Mouse (Mus musculus) lung, embryonic 15.5 days (tissue): ENCODE measurements around the gene Slc25a42. TPM values are rescaled to one million over a fixed set of nuclear protein-coding genes. Genes with fewer than 3 reads are reported as not detected.
A peak's percentile ranks its signal among the peaks of the same experiment; 100 is the strongest.

Experiments
- ATAC-seq: fragments of 200-750 bp; cut with Nextera tagmentation; 2 replicates; pipeline ENCODE4 v1.8.0; 2017; ENCODE audit warnings: moderate number of reproducible peaks, borderline replicate concordance; ENCODE audit not compliant: low FRiP score, low TSS enrichment; ENCODE audit errors: extremely low read depth
- H3K27ac ChIP-seq: fragments of 300-500 bp; sonication (generic); 2 replicates; pipeline ENCODE4 v1.5.1; 2015; ENCODE audit warnings: moderate library complexity, mild to moderate bottlenecking, inconsistent platforms
- H3K27me3 ChIP-seq: fragments of 300-500 bp; sonication (generic); 2 replicates; pipeline ENCODE4 v1.6.1; 2015; ENCODE audit warnings: inconsistent platforms
- H3K36me3 ChIP-seq: fragments of 300-500 bp; sonication (generic); 2 replicates; pipeline ENCODE4 v1.6.1; 2015; ENCODE audit warnings: inconsistent platforms
- H3K4me1 ChIP-seq: fragments of 300-500 bp; sonication (generic); 2 replicates; pipeline ENCODE4 v1.6.1; 2015; ENCODE audit warnings: inconsistent platforms
- H3K4me2 ChIP-seq: fragments of 300-500 bp; sonication (generic); 2 replicates; pipeline ENCODE4 v1.6.1; 2015; ENCODE audit warnings: inconsistent platforms, mild to moderate bottlenecking, moderate library complexity
- H3K4me3 ChIP-seq: fragments of 300-500 bp; sonication (generic); 2 replicates; pipeline ENCODE4 v1.5.1; 2015; ENCODE audit warnings: mild to moderate bottlenecking, inconsistent platforms
- H3K9ac ChIP-seq: fragments of 300-500 bp; sonication (generic); 2 replicates; pipeline ENCODE4 v1.6.1; 2015; ENCODE audit warnings: inconsistent platforms
- H3K9me3 ChIP-seq: fragments of 300-500 bp; sonication (generic); 2 replicates; pipeline ENCODE4 v1.6.1; 2016; ENCODE audit warnings: inconsistent platforms
- WGBS: fragments of 180-500 bp; shearing (Covaris S2); methylation state at CpG from one replicate; pipeline ENCODE4 v1.1.7; 2015; 5-methylcytosine and 5-hydroxymethylcytosine counted together
- polyA plus RNA-seq: library from polyadenylated mRNA; unstranded; fragments of >200 nt; fragmentation: Nextera tagmentation; extraction: Ambion mirVana; gene quantifications from 2 replicates; pipeline ENCODE4 v1.2.1, GENCODE M21; 2015

Slc25a42 gene
- polyA plus RNA-seq, 1 experiment from 2014 or later: 4.4 TPM

- H3K4me3 ChIP-seq: peak overlapping the region; percentile 68
- H3K4me1 ChIP-seq: peaks cover 16% of the 10 kb centered on the region
- 2% methylated on average over 31 of the region's 31 CpGs for WGBS
- no peaks in the 10 kb centered on the region for H3K36me3 ChIP-seq
- no peak for ATAC-seq
- peak overlapping the region; percentile 66 for H3K9ac ChIP-seq
- no peaks in the 10 kb centered on the region for H3K27me3 ChIP-seq
- 0 out of 2 replicates have a peak overlapping the region, but pooled peaks have one; percentile 38 for H3K27ac ChIP-seq
- H3K9me3 ChIP-seq: no peaks in the 10 kb centered on the region
- peak overlapping the region; percentile 99 for H3K4me2 ChIP-seq
These were observed 386 bp downstream of the Slc25a42 start for GRCm38 (mm10) chr8:70211726-70212111.

GRCm38 (mm10) chr8:70211275-70211674, 830 bp downstream of the Slc25a42 start:
- H3K4me3 ChIP-seq: peak overlapping the region; percentile 68
- no peaks in the 10 kb centered on the region for H3K36me3 ChIP-seq
- H3K4me1 ChIP-seq: peaks cover 16% of the 10 kb centered on the region
- peak overlapping the region; percentile 99 for H3K4me2 ChIP-seq
- WGBS: 54% methylated on average over 1 of the region's 1 CpGs
- H3K9ac ChIP-seq: peak overlapping the region; percentile 66
- no peak for ATAC-seq
- no peaks in the 10 kb centered on the region for H3K27me3 ChIP-seq
- no peaks in the 10 kb centered on the region for H3K9me3 ChIP-seq
- H3K27ac ChIP-seq: no peak overlapping the region

GRCm38 (mm10) chr8:70210538-70210937, 1.6 kb downstream of the Slc25a42 start:
- Histone ChIP-seq H3K4me2 (peak overlapping the region; percentile 99; the same call in 1 of the 2 replicates), H3K9ac (no peak overlapping the region), H3K27ac (0 out of 2 replicates have a peak overlapping the region, but pooled peaks have one; percentile 2), H3K4me1 (peaks cover 16% of the 10 kb centered on the region), H3K4me3 (no peak overlapping the region), H3K27me3 (no peaks in the 10 kb centered on the region), H3K9me3 (no peaks in the 10 kb centered on the region), H3K36me3 (no peaks in the 10 kb centered on the region)
- no peak for ATAC-seq
- WGBS: 13% methylated on average over 8 of the region's 8 CpGs

GRCm38 (mm10) chr8:70208130-70208529, 4.0 kb downstream of the Slc25a42 start:
- peak overlapping the region; percentile 20; the same call in 1 of the 2 replicates for H3K9ac ChIP-seq
- no peaks in the 10 kb centered on the region for H3K36me3 ChIP-seq
- H3K4me3 ChIP-seq: no peak overlapping the region
- no peaks in the 10 kb centered on the region for H3K9me3 ChIP-seq
- peaks cover 16% of the 10 kb centered on the region for H3K4me1 ChIP-seq
- ATAC-seq: no peak
- no peaks in the 10 kb centered on the region for H3K27me3 ChIP-seq
- no peak overlapping the region for H3K4me2 ChIP-seq
- WGBS: 33% methylated on average over 1 of the region's 1 CpGs
- H3K27ac ChIP-seq: no peak overlapping the region

GRCm38 (mm10) chr8:70204757-70205156, 7.3 kb downstream of the Slc25a42 start:
- H3K4me1 ChIP-seq: peaks cover 10% of the 10 kb centered on the region
- 39% methylated on average over 1 of the region's 1 CpGs for WGBS
- ATAC-seq: no peak

GRCm38 (mm10) chr8:70203072-70203471, 9.0 kb downstream of the Slc25a42 start:
- WGBS: 58% methylated on average over 4 of the region's 4 CpGs
- no peak for ATAC-seq
- no peak overlapping the region for H3K9ac ChIP-seq

More at GRCm38 (mm10) chr8:70204757-70205156, 7.3 kb downstream of the Slc25a42 start:
- Histone ChIP-seq H3K4me2 (no peak overlapping the region), H3K4me3 (no peak overlapping the region), H3K9me3 (no peaks in the 10 kb centered on the region), H3K9ac (no peak overlapping the region), H3K36me3 (no peaks in the 10 kb centered on the region), H3K27ac (no peak overlapping the region), H3K27me3 (no peaks in the 10 kb centered on the region)

GRCm38 (mm10) chr8:70201417-70201816, 10.7 kb downstream of the Slc25a42 start:
- no peaks in the 10 kb centered on the region for H3K9me3 ChIP-seq
- no peak overlapping the region for H3K4me2 ChIP-seq
- H3K9ac ChIP-seq: no peak overlapping the region
- H3K27ac ChIP-seq: no peak overlapping the region
- no peaks in the 10 kb centered on the region for H3K36me3 ChIP-seq
- WGBS: 67% methylated on average over 3 of the region's 3 CpGs
- no peaks in the 10 kb centered on the region for H3K27me3 ChIP-seq
- H3K4me3 ChIP-seq: no peak overlapping the region
- 0 out of 2 replicates have a peak, but pooled peaks have one; percentile 11 for ATAC-seq
- H3K4me1 ChIP-seq: peaks cover 13% of the 10 kb centered on the region

More at GRCm38 (mm10) chr8:70203072-70203471, 9.0 kb downstream of the Slc25a42 start:
- no peaks in the 10 kb centered on the region for H3K27me3 ChIP-seq
- H3K4me2 ChIP-seq: no peak overlapping the region
- no peak overlapping the region for H3K4me3 ChIP-seq
- H3K9me3 ChIP-seq: no peaks in the 10 kb centered on the region
- peaks cover 13% of the 10 kb centered on the region for H3K4me1 ChIP-seq
- no peaks in the 10 kb centered on the region for H3K36me3 ChIP-seq
- H3K27ac ChIP-seq: no peak overlapping the region

GRCm38 (mm10) chr8:70200098-70200681, 11.9 kb downstream of the Slc25a42 start:
- H3K27me3 ChIP-seq: no peaks in the 10 kb centered on the region
- ATAC-seq: peak; percentile 29; the same call in 1 of the 2 replicates
- no peak overlapping the region for H3K9ac ChIP-seq

GRCm38 (mm10) chr8:70197603-70198002, 14.5 kb downstream of the Slc25a42 start:
- Histone ChIP-seq H3K9ac (no peak overlapping the region), H3K36me3 (no peaks in the 10 kb centered on the region), H3K4me2 (no peak overlapping the region), H3K4me1 (peaks cover 13% of the 10 kb centered on the region), H3K4me3 (no peak overlapping the region), H3K27ac (no peak overlapping the region), H3K27me3 (no peaks in the 10 kb centered on the region), H3K9me3 (no peaks in the 10 kb centered on the region)
- no peak for ATAC-seq
- 41% methylated on average over 7 of the region's 7 CpGs for WGBS

More at GRCm38 (mm10) chr8:70200098-70200681, 11.9 kb downstream of the Slc25a42 start:
- H3K27ac ChIP-seq: no peak overlapping the region
- no peaks in the 10 kb centered on the region for H3K36me3 ChIP-seq
- H3K4me3 ChIP-seq: no peak overlapping the region
- H3K4me1 ChIP-seq: peaks cover 13% of the 10 kb centered on the region
- WGBS: 41% methylated on average over 5 of the region's 5 CpGs
- H3K4me2 ChIP-seq: no peak overlapping the region
- no peaks in the 10 kb centered on the region for H3K9me3 ChIP-seq

- Histone ChIP-seq H3K4me3 (no peak overlapping the region), H3K36me3 (no peaks in the 10 kb centered on the region), H3K27ac (no peak overlapping the region), H3K27me3 (no peaks in the 10 kb centered on the region), H3K9me3 (no peaks in the 10 kb centered on the region), H3K4me1 (peaks cover 13% of the 10 kb centered on the region), H3K4me2 (no peak overlapping the region), H3K9ac (no peak overlapping the region)
- ATAC-seq: no peak
- WGBS: 66% methylated on average over 2 of the region's 2 CpGs
These were observed 16.3 kb downstream of the Slc25a42 start for GRCm38 (mm10) chr8:70195762-70196161.

- H3K36me3 ChIP-seq: no peaks in the 10 kb centered on the region
- H3K27ac ChIP-seq: no peak overlapping the region
- 65% methylated on average over 3 of the region's 3 CpGs for WGBS
- no peaks in the 10 kb centered on the region for H3K4me1 ChIP-seq
- ATAC-seq: no peak
- no peak overlapping the region for H3K9ac ChIP-seq
- H3K9me3 ChIP-seq: no peaks in the 10 kb centered on the region
- H3K27me3 ChIP-seq: no peaks in the 10 kb centered on the region
- no peak overlapping the region for H3K4me3 ChIP-seq
- H3K4me2 ChIP-seq: no peak overlapping the region
These were observed 17.9 kb downstream of the Slc25a42 start for GRCm38 (mm10) chr8:70194191-70194590.

GRCm38 (mm10) chr8:70193238-70193637, 18.9 kb downstream of the Slc25a42 start:
- no peak overlapping the region for H3K27ac ChIP-seq
- no peak overlapping the region for H3K4me2 ChIP-seq
- H3K36me3 ChIP-seq: no peaks in the 10 kb centered on the region
- no peaks in the 10 kb centered on the region for H3K27me3 ChIP-seq
- no peak overlapping the region for H3K4me3 ChIP-seq
- H3K9ac ChIP-seq: no peak overlapping the region
- 62% methylated on average over 5 of the region's 5 CpGs for WGBS
- H3K9me3 ChIP-seq: no peaks in the 10 kb centered on the region
- ATAC-seq: no peak
- H3K4me1 ChIP-seq: no peaks in the 10 kb centered on the region
